Mouse (Mus musculus): ENCODE results near the gene Prkag2.

DNA sequence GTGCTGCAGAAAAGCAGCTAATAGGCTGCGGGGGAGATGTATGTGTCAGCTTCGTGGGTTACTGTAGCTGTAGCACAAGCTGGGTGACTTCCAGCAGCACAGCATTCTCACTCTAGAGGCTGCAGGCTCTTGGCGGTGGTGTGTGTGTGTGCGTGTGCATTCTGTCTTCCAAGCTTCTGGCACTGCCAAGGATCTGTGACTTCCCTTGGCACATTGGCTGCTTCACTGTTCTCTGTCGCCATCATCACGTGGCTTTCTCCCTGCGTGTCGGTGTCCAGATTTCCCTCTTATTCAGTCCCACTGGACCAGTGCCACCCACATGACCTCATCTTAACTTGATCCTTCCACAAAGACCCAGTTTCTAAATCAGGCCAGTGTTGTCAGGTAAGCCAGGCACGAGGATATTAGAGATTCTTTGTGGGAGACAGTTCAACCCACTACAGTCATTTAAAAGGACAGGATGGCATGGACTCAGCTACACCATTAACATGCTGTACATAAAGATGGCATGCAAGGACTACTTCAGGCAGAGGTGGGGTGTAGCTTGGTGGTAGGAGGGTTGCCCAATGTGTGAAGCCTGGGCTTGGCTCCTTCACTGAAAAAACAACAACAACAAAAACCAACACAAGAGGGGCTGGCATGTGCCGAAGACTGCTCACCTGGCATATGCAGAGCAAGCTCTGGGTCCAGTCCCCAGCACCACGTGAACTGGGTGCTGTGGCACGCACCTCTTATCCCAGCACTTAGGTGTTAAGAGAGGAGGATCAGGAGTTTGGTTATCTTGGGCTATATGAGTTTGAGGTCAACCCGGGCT, 239.6 kb downstream of the Prkag2 start:
- TF ChIP-seq CTCF (IDR thresholded peaks at IDR 0.05; ENCODE audit: control insufficient read depth, insufficient read depth, insufficient read length), result no peak
- peak; percentile 32 for TF ChIP-seq MAX (IDR thresholded peaks at IDR 0.05)
- TF ChIP-seq MYOG (IDR thresholded peaks at IDR 0.05; ENCODE audit: control insufficient read depth, extremely low read depth, insufficient read length), result no peak
- no peak for TF ChIP-seq CEBPB (IDR thresholded peaks at IDR 0.05; ENCODE audit: low read depth)
- peak; percentile 62 for TF ChIP-seq USF1 (IDR thresholded peaks at IDR 0.05; ENCODE audit: low read depth)
- no peak for TF ChIP-seq MYOD1 (IDR thresholded peaks at IDR 0.05; ENCODE audit: control insufficient read depth, insufficient read length, low read depth)
